Mouse (Mus musculus) lung, postnatal 0 days (tissue): ENCODE measurements at regions not wholly inside any gene's neighbourhood (a gene's known extent, or its start where the extent isn't known, plus 50 kb on each side); places are given as distances from the start of the nearest gene placed in this dataset.

Experiments
- ATAC-seq: fragments of 200-750 bp; cut with Nextera tagmentation; 2 replicates; pipeline ENCODE4 v1.8.0; 2017; ENCODE audit warnings: moderate library complexity
- DNase-seq: peaks from one replicate; pipeline ENCODE4 v3.0.0-alpha.2; 2016; ENCODE audit warnings: low spot score
- H3K27ac ChIP-seq: fragments of 300-500 bp; sonication (generic); 2 replicates; pipeline ENCODE4 v1.5.1; 2014; ENCODE audit warnings: antibody characterized with exemption, mild to moderate bottlenecking, low read length, mixed read lengths
- H3K27me3 ChIP-seq: fragments of 300-500 bp; sonication (generic); replicated peaks from 2 replicates; pipeline ENCODE4 v1.6.1; 2014; ENCODE audit warnings: low read length, mixed read lengths; ENCODE audit not compliant: insufficient read depth
- H3K36me3 ChIP-seq: fragments of 300-500 bp; sonication (generic); 2 replicates; pipeline ENCODE4 v1.6.1; 2014; ENCODE audit warnings: low read length, mixed read lengths; ENCODE audit not compliant: insufficient read depth
- H3K4me1 ChIP-seq: fragments of 300-500 bp; sonication (generic); 2 replicates; pipeline ENCODE4 v1.6.1; 2014; ENCODE audit warnings: antibody characterized with exemption, low read depth, low read length, mixed read lengths; ENCODE audit not compliant: insufficient read depth
- H3K4me2 ChIP-seq: fragments of 300-500 bp; sonication (generic); replicated peaks from 2 replicates; pipeline ENCODE4 v1.6.1; 2014; ENCODE audit warnings: low read depth, mild to moderate bottlenecking, low read length, moderate library complexity, mixed read lengths
- H3K4me3 ChIP-seq: fragments of 300-500 bp; sonication (generic); 2 replicates; pipeline ENCODE4 v1.5.1; 2014; ENCODE audit warnings: low read depth, low read length
- H3K9ac ChIP-seq: fragments of 300-500 bp; sonication (generic); replicated peaks from 2 replicates; pipeline ENCODE4 v1.6.1; 2014; ENCODE audit warnings: low read depth, mild to moderate bottlenecking
- H3K9me3 ChIP-seq: fragments of 300-500 bp; sonication (generic); 2 replicates; pipeline ENCODE4 v1.6.1; 2016; ENCODE audit warnings: low read length, mixed read lengths
- CTCF ChIP-seq: IDR thresholded peaks from 2 replicates; pipeline ENCODE4 v1.5.1; 2016; ENCODE audit warnings: antibody characterized with exemption, mild to moderate bottlenecking
- EP300 ChIP-seq: IDR thresholded peaks from 2 replicates; pipeline ENCODE4 v1.6.1; 2016; ENCODE audit warnings: antibody characterized with exemption, mild to moderate bottlenecking, control low read depth
- WGBS: fragments of 180-500 bp; shearing (Covaris S2); extraction: QIAGEN DNeasy Blood & Tissue Kit; methylation state at CpG from one replicate; pipeline ENCODE4 v1.1.7; 2014; 5-methylcytosine and 5-hydroxymethylcytosine counted together

- Histone ChIP-seq H3K27ac (no peak overlapping the region), H3K9ac (no peak overlapping the region), H3K4me1 (no peaks in the 10 kb centered on the region), H3K36me3 (no peaks in the 10 kb centered on the region), H3K4me2 (no peak overlapping the region), H3K4me3 (no peak overlapping the region), H3K9me3 (no peaks in the 10 kb centered on the region), H3K27me3 (no peaks in the 10 kb centered on the region)
- DNase-seq (no peak), ATAC-seq (no peak)
- TF ChIP-seq EP300 (no peak), CTCF (no peak)
- WGBS = 73% methylated on average over 3 of the region's 3 CpGs
Measured at GRCm38 (mm10) chr3:66430187-66430586, 133.6 kb upstream of the Veph1 start.

- Histone ChIP-seq H3K4me1 (no peaks in the 10 kb centered on the region), H3K9me3 (no peaks in the 10 kb centered on the region), H3K4me2 (no peak overlapping the region), H3K4me3 (no peak overlapping the region), H3K9ac (no peak overlapping the region), H3K27me3 (no peaks in the 10 kb centered on the region), H3K36me3 (no peaks in the 10 kb centered on the region), H3K27ac (no peak overlapping the region)
- TF ChIP-seq CTCF (no peak), EP300 (no peak)
- WGBS = 53% methylated on average over 6 of the region's 6 CpGs
- DNase-seq (no peak), ATAC-seq (no peak)
Measured at GRCm38 (mm10) chr3:66422445-66423037, 125.9 kb upstream of the Veph1 start.

GRCm38 (mm10) chr3:66410706-66411277 is 114.2 kb upstream of the Veph1 start:
- Histone ChIP-seq H3K27me3 (no peaks in the 10 kb centered on the region), H3K9me3 (no peaks in the 10 kb centered on the region), H3K4me1 (no peaks in the 10 kb centered on the region), H3K27ac (no peak overlapping the region), H3K4me3 (peak overlapping the region; percentile 1; the same call in 1 of the 2 replicates), H3K4me2 (peak overlapping the region; percentile 29), H3K9ac (no peak overlapping the region), H3K36me3 (no peaks in the 10 kb centered on the region)
- DNase-seq (peak; percentile 61), ATAC-seq (no peak)
- 38% methylated on average over 11 of the region's 11 CpGs for WGBS
- TF ChIP-seq CTCF (peak; percentile 63), EP300 (no peak)

GRCm38 (mm10) chr3:66408791-66409190 is 112.2 kb upstream of the Veph1 start:
- H3K27ac ChIP-seq = no peak overlapping the region
- H3K9ac ChIP-seq = no peak overlapping the region
- TF ChIP-seq EP300 = no peak
- TF ChIP-seq CTCF = no peak
- H3K4me3 ChIP-seq = no peak overlapping the region
- DNase-seq (no peak), ATAC-seq (no peak)
- no peaks in the 10 kb centered on the region for H3K9me3 ChIP-seq
- no peaks in the 10 kb centered on the region for H3K36me3 ChIP-seq
- WGBS = 80% methylated on average over 7 of the region's 7 CpGs
- H3K27me3 ChIP-seq = no peaks in the 10 kb centered on the region
- H3K4me1 ChIP-seq = no peaks in the 10 kb centered on the region
- no peak overlapping the region for H3K4me2 ChIP-seq

GRCm38 (mm10) chr3:66405645-66406044 is 109.0 kb upstream of the Veph1 start:
- Histone ChIP-seq H3K4me3 (no peak overlapping the region), H3K9ac (no peak overlapping the region), H3K4me2 (no peak overlapping the region), H3K36me3 (no peaks in the 10 kb centered on the region), H3K9me3 (no peaks in the 10 kb centered on the region), H3K27ac (no peak overlapping the region), H3K27me3 (no peaks in the 10 kb centered on the region), H3K4me1 (no peaks in the 10 kb centered on the region)
- TF ChIP-seq EP300 (no peak), CTCF (no peak)
- 38% methylated on average over 4 of the region's 4 CpGs for WGBS
- DNase-seq (peak; percentile 27), ATAC-seq (no peak)

GRCm38 (mm10) chr3:66403707-66404106 is 107.1 kb upstream of the Veph1 start:
- H3K27ac ChIP-seq = no peak overlapping the region
- H3K36me3 ChIP-seq = no peaks in the 10 kb centered on the region
- no peaks in the 10 kb centered on the region for H3K4me1 ChIP-seq
- no peak overlapping the region for H3K4me3 ChIP-seq
- DNase-seq = no peak
- TF ChIP-seq CTCF = no peak
- no peak for TF ChIP-seq EP300
- 95% methylated on average over 2 of the region's 2 CpGs for WGBS
- no peaks in the 10 kb centered on the region for H3K27me3 ChIP-seq
- H3K4me2 ChIP-seq = no peak overlapping the region
- no peak overlapping the region for H3K9ac ChIP-seq
- H3K9me3 ChIP-seq = no peaks in the 10 kb centered on the region
- ATAC-seq = no peak
